Mouse (Mus musculus) C3H10T1/2 (cell line): Measurements from ENCODE around the gene Serpinb1c. TPM values are rescaled to one million over a fixed set of nuclear protein-coding genes. Genes with fewer than 3 reads are reported as not detected.

ENCODE experiments used
- polyA plus RNA-seq, 2 experiments: library from polyadenylated mRNA; unstranded; fragments of >200 nt; fragmentation: generic; extraction: Trizol; gene quantifications; one replicate each; pipeline ENCODE4 v1.2.1; 2012; ENCODE audit warnings: missing spikeins in 2 of 2

Serpinb1c gene
- polyA plus RNA-seq = under 1 TPM; 0.02 to 0.05 TPM

GRCm38 (mm10) chr13:32898111-32898510 lies at the start of gene Serpinb1c:
Gene Serpinb1c, minus strand, starts transcription at chr13:32898211.

GRCm38 (mm10) chr13:32850668-32851404 lies 47.2 kb downstream of the Serpinb1c start, which contains the start of gene Serpinb1a:
Gene Serpinb1a, minus strand, starts transcription at chr13:32851185.

Other genes with a start within 250 kb of the Serpinb1c start
- under 1 TPM in 1 of 2 experiments, not detected in 1; 0.01 TPM for gene Mylk4, start 114.3 kb downstream of the Serpinb1c start, polyA plus RNA-seq
- gene Wrnip1, start 96.2 kb downstream of the Serpinb1c start, polyA plus RNA-seq = 10 to 100 TPM in 1 of 2 experiments, 1 to 10 TPM in 1; 6.3 to 23.6 TPM
- not detected for gene D930007J09Rik, start 95.4 kb downstream of the Serpinb1c start, polyA plus RNA-seq
- gene Serpinb1a, start 47.0 kb downstream of the Serpinb1c start, polyA plus RNA-seq = 10 to 100 TPM in 1 of 2 experiments, 1 to 10 TPM in 1; 2.6 to 49.3 TPM
- under 1 TPM; 0.09 to 0.11 TPM for gene Serpinb6b, start 67.0 kb upstream of the Serpinb1c start, polyA plus RNA-seq
- gene Serpinb9, start 105.0 kb upstream of the Serpinb1c start, polyA plus RNA-seq = 1 to 10 TPM in 1 of 2 experiments, under 1 TPM in 1; 0.51 to 6.3 TPM
- gene Serpinb9b, start 129.2 kb upstream of the Serpinb1c start, polyA plus RNA-seq = under 1 TPM; 0.14 to 0.25 TPM
- gene Serpinb1b, start 180.4 kb upstream of the Serpinb1c start, polyA plus RNA-seq = under 1 TPM; 0.22 to 0.27 TPM